Mouse (Mus musculus): ENCODE measurements around the gene Cdc42ep4. TPM values are rescaled to one million over a fixed set of nuclear protein-coding genes. Genes with fewer than 3 reads are reported as not detected.

Cdc42ep4 gene
- polyA plus RNA-seq, 1 experiment from 2014 or later: 86.2 TPM

DNA sequence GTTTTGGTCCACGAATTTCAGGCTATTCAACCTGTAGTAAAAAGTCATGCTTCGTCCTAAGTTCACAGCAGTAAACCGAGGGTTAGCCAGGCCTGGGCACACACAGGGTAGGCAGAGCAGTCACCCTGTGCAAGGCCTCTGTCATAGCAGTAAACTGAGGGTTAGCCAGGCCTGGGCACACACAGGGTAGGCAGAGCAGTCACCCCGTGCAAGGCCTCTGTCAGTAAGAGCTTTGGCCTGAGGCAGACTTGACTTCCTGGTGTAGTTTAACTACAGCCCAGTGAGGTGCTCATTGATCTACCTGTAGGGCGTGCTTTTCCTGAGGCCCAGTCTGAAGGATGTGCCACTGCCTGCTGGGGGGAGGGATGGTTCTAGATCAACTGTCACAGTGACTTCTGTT, 60.4 kb downstream of the Cdc42ep4 start:
- no peak overlapping the region for H3K4me2 ChIP-seq (replicated peaks)
- H3K4me1 ChIP-seq: peaks cover 8% of the 10 kb centered on the region; the same call in 1 of the 2 replicates
- no peaks in the 10 kb centered on the region for H3K27me3 ChIP-seq
- WGBS: 78% methylated on average over 5 of the region's 5 CpGs
- peaks cover 83% of the 10 kb centered on the region for H3K36me3 ChIP-seq
- ATAC-seq (ENCODE audit: insufficient number of reproducible peaks, low FRiP score, low TSS enrichment, low read depth): no peak
- no peak overlapping the region for H3K9ac ChIP-seq
- H3K4me3 ChIP-seq (replicated peaks): no peak overlapping the region
- no peaks in the 10 kb centered on the region for H3K9me3 ChIP-seq (replicated peaks)
- H3K27ac ChIP-seq (replicated peaks): no peak overlapping the region

GRCm38 (mm10) chr11:113690506-113690905, 61.2 kb downstream of the Cdc42ep4 start:
- H3K9ac ChIP-seq: no peak overlapping the region
- no peaks in the 10 kb centered on the region for H3K9me3 ChIP-seq (replicated peaks)
- H3K4me2 ChIP-seq (replicated peaks): no peak overlapping the region
- H3K4me1 ChIP-seq: peaks cover 10% of the 10 kb centered on the region; the same call in 1 of the 2 replicates
- ATAC-seq (ENCODE audit: insufficient number of reproducible peaks, low FRiP score, low TSS enrichment, low read depth): no peak
- no peak overlapping the region for H3K4me3 ChIP-seq (replicated peaks)
- peaks cover 75% of the 10 kb centered on the region for H3K36me3 ChIP-seq
- WGBS: 84% methylated on average over 12 of the region's 12 CpGs
- H3K27me3 ChIP-seq: no peaks in the 10 kb centered on the region
- H3K27ac ChIP-seq (replicated peaks): no peak overlapping the region

- H3K4me3 ChIP-seq (replicated peaks): no peak overlapping the region
- H3K9me3 ChIP-seq (replicated peaks): no peaks in the 10 kb centered on the region
- ATAC-seq (ENCODE audit: insufficient number of reproducible peaks, low FRiP score, low TSS enrichment, low read depth): no peak
- no peak overlapping the region for H3K9ac ChIP-seq
- no peaks in the 10 kb centered on the region for H3K27me3 ChIP-seq
- peaks cover 22% of the 10 kb centered on the region for H3K4me1 ChIP-seq
- WGBS: 74% methylated on average over 2 of the region's 2 CpGs
- no peak overlapping the region for H3K4me2 ChIP-seq (replicated peaks)
- H3K36me3 ChIP-seq: peaks cover 44% of the 10 kb centered on the region
- H3K27ac ChIP-seq (replicated peaks): no peak overlapping the region
These were observed 64.7 kb downstream of the Cdc42ep4 start for GRCm38 (mm10) chr11:113687031-113687430.

- Histone ChIP-seq H3K27me3 (no peaks in the 10 kb centered on the region), H3K27ac (replicated peaks) (peak overlapping the region; percentile 97; the same call in 1 of the 2 replicates), H3K4me2 (replicated peaks) (peak overlapping the region; percentile 87), H3K4me3 (replicated peaks) (peak overlapping the region; percentile 96), H3K9me3 (replicated peaks) (no peaks in the 10 kb centered on the region), H3K36me3 (peaks cover 23% of the 10 kb centered on the region), H3K4me1 (peaks cover 26% of the 10 kb centered on the region), H3K9ac (peak overlapping the region; percentile 66)
- ATAC-seq (ENCODE audit: insufficient number of reproducible peaks, low FRiP score, low TSS enrichment, low read depth): no peak
- 43% methylated on average over 25 of the region's 25 CpGs for WGBS
These were observed 66.8 kb downstream of the Cdc42ep4 start for GRCm38 (mm10) chr11:113684707-113685426.

DNA sequence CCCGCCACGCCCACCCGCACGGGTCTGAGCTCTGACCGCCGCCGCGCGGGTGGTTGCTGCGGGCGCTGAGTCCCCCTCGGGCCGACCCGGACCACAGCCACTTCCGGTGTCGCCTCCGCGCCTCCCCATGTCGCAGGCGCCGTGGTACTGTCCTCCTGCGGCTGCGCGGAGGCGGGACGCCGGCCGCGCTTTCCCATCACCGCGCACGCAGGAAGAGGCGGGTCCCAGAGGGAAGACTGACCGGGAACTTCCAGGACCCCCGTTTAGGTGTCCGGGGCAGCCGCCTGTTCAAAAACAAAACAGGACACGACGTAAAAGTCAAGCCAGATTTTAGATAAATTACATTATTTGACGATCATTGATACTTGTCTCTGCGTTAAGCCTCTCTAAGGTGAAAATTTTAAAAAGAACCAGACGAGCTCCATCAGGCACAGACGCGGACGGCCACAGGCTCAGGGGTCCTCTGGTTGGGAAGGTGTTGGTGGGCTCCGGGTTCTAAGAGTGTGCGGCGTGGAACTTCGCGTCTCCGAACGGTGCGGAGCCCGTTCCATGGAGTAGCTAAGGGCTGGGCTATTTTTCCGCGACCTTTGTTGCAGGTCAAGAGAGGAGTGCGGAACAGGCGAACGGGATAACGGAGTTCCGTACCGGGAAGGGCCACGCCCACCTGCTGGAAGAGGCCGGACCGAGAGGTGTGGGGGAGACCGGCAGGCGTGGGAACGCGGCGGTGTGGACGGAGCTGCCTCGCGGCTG, 67.5 kb downstream of the Cdc42ep4 start, which contains the start of the genes Fam104a and D11Wsu47e:
TSS of gene Fam104a (minus strand) at position 199 of the 750 bp plus-strand sequence.
TSS of gene D11Wsu47e (plus strand) at position 456 of the 750 bp plus-strand sequence.
- Histone ChIP-seq H3K9ac (peak within 1 kb of the TSS; percentile 81), H3K27ac (replicated peaks) (peak within 1 kb of the TSS; percentile 97), H3K36me3 (peaks cover 16% of the 10 kb centered on the region), H3K4me3 (replicated peaks) (peak within 1 kb of the TSS; percentile 96), H3K27me3 (no peaks in the 10 kb centered on the region), H3K4me1 (peaks cover 28% of the 10 kb centered on the region), H3K9me3 (replicated peaks) (no peaks in the 10 kb centered on the region), H3K4me2 (replicated peaks) (peak within 1 kb of the TSS; percentile 87)
- peak; percentile 93 for ATAC-seq (ENCODE audit: insufficient number of reproducible peaks, low FRiP score, low TSS enrichment, low read depth)
- WGBS: under 1% methylated on average over 70 of the region's 73 CpGs

- H3K9me3 ChIP-seq (replicated peaks): no peaks in the 10 kb centered on the region
- H3K27me3 ChIP-seq: no peaks in the 10 kb centered on the region
- peak overlapping the region; percentile 96 for H3K4me3 ChIP-seq (replicated peaks)
- no peak; the same call in 1 of the 2 replicates for ATAC-seq (ENCODE audit: insufficient number of reproducible peaks, low FRiP score, low TSS enrichment, low read depth)
- H3K36me3 ChIP-seq: peaks cover 11% of the 10 kb centered on the region
- peaks cover 31% of the 10 kb centered on the region for H3K4me1 ChIP-seq
- H3K9ac ChIP-seq: peak overlapping the region; percentile 81
- H3K27ac ChIP-seq (replicated peaks): peak overlapping the region; percentile 97
- H3K4me2 ChIP-seq (replicated peaks): peak overlapping the region; percentile 87
- WGBS: 0% methylated on average over 23 of the region's 38 CpGs
These were observed 68.1 kb downstream of the Cdc42ep4 start for GRCm38 (mm10) chr11:113683627-113683956.

- ATAC-seq (ENCODE audit: insufficient number of reproducible peaks, low FRiP score, low TSS enrichment, low read depth): peak; percentile 56
- peaks cover 6% of the 10 kb centered on the region; the same call in 1 of the 2 replicates for H3K36me3 ChIP-seq
- no peaks in the 10 kb centered on the region for H3K9me3 ChIP-seq (replicated peaks)
- H3K9ac ChIP-seq: peak overlapping the region; percentile 81
- H3K27me3 ChIP-seq: no peaks in the 10 kb centered on the region
- peaks cover 36% of the 10 kb centered on the region for H3K4me1 ChIP-seq
- WGBS: 2% methylated on average over 33 of the region's 38 CpGs
- H3K4me2 ChIP-seq (replicated peaks): peak overlapping the region; percentile 87
- H3K4me3 ChIP-seq (replicated peaks): peak overlapping the region; percentile 96
- H3K27ac ChIP-seq (replicated peaks): peak overlapping the region; percentile 97
These were observed 68.6 kb downstream of the Cdc42ep4 start for GRCm38 (mm10) chr11:113682897-113683626.

DNA sequence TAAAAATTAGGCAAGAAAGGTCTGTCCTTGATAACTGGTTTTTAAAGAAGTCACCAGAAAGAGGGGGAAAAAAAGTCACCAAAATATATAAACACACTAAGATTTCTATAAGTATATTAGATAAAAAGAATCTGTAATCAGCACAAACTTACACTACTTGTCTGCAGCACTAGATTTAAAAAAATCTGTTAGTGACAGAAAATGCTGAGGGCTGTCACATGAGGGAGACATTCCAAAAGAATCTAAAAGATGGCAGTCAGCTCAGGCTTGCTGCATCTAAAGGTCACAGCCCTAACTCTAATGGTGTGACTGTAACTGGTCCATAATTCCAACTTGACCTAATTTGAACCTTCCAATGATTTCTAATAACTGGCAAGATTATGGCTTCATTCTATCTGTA, 69.7 kb downstream of the Cdc42ep4 start:
- H3K9ac ChIP-seq: no peak overlapping the region
- H3K9me3 ChIP-seq (replicated peaks): no peaks in the 10 kb centered on the region
- H3K36me3 ChIP-seq: 0 out of 2 replicates have a peak, but pooled peaks cover 3% of the 10 kb centered on the region
- H3K4me2 ChIP-seq (replicated peaks): peak overlapping the region; percentile 87; the same call in 1 of the 2 replicates
- no peak for ATAC-seq (ENCODE audit: insufficient number of reproducible peaks, low FRiP score, low TSS enrichment, low read depth)
- no peaks in the 10 kb centered on the region for H3K27me3 ChIP-seq
- peaks cover 42% of the 10 kb centered on the region for H3K4me1 ChIP-seq
- no peak overlapping the region for H3K4me3 ChIP-seq (replicated peaks)
- no peak overlapping the region for H3K27ac ChIP-seq (replicated peaks)

DNA sequence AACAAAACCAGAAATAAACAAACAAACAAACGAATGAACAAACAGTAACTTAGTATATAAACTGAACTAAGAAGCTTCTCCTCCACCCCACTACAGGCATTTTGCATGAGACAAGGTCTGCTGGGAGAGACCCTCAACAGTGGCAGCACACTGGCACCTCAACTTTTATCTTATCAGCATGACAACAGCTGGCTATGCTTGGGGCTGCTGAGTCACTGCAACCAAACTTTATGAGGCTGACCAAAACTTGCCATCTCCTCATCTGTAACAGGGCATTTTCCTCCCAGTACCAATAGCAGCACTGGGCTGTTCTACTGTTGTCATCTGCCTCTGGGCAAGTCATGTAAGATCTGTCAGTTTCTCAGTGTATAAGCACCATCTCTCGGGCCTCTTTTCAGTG, 70.7 kb downstream of the Cdc42ep4 start:
- no peaks in the 10 kb centered on the region for H3K27me3 ChIP-seq
- ATAC-seq (ENCODE audit: insufficient number of reproducible peaks, low FRiP score, low TSS enrichment, low read depth): no peak
- H3K27ac ChIP-seq (replicated peaks): no peak overlapping the region
- H3K4me2 ChIP-seq (replicated peaks): no peak overlapping the region
- peaks cover 10% of the 10 kb centered on the region for H3K36me3 ChIP-seq
- H3K9ac ChIP-seq: no peak overlapping the region
- no peaks in the 10 kb centered on the region for H3K9me3 ChIP-seq (replicated peaks)
- 81% methylated on average over 2 of the region's 2 CpGs for WGBS
- no peak overlapping the region for H3K4me3 ChIP-seq (replicated peaks)
- peaks cover 39% of the 10 kb centered on the region for H3K4me1 ChIP-seq

- no peaks in the 10 kb centered on the region for H3K27me3 ChIP-seq
- ATAC-seq (ENCODE audit: insufficient number of reproducible peaks, low FRiP score, low TSS enrichment, low read depth): no peak
- H3K4me2 ChIP-seq (replicated peaks): no peak overlapping the region
- H3K27ac ChIP-seq (replicated peaks): peak overlapping the region; percentile 75
- peaks cover 34% of the 10 kb centered on the region for H3K4me1 ChIP-seq
- H3K9me3 ChIP-seq (replicated peaks): no peaks in the 10 kb centered on the region
- H3K9ac ChIP-seq: no peak overlapping the region
- WGBS: 79% methylated on average over 8 of the region's 8 CpGs
- peaks cover 28% of the 10 kb centered on the region for H3K36me3 ChIP-seq
- H3K4me3 ChIP-seq (replicated peaks): no peak overlapping the region
These were observed 73.3 kb downstream of the Cdc42ep4 start for GRCm38 (mm10) chr11:113678373-113678772.

DNA sequence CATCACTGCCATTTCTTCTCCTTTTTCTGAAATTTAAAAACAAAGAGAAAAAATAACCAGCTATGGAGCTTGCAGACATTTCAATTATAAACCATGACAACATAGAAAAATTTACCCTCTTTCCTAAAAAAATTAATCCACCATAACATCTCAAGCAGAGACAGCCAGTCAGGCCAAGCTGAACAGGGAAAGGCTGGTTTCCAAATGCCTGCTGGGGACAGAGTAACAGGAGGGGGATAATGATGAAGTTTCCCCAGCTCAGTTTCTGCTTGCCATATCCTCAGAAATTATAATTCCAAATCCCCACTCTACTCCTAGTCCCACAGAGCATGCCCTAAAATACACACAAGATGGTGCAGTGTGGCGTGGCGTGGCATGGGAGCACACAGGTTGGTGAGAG, 74.3 kb downstream of the Cdc42ep4 start:
- no peaks in the 10 kb centered on the region for H3K9me3 ChIP-seq (replicated peaks)
- ATAC-seq (ENCODE audit: insufficient number of reproducible peaks, low FRiP score, low TSS enrichment, low read depth): no peak
- H3K27ac ChIP-seq (replicated peaks): peak overlapping the region; percentile 75
- no peak overlapping the region for H3K9ac ChIP-seq
- H3K4me1 ChIP-seq: peaks cover 30% of the 10 kb centered on the region
- H3K27me3 ChIP-seq: no peaks in the 10 kb centered on the region
- WGBS: 76% methylated on average over 2 of the region's 2 CpGs
- no peak overlapping the region for H3K4me3 ChIP-seq (replicated peaks)
- H3K36me3 ChIP-seq: peaks cover 36% of the 10 kb centered on the region
- no peak overlapping the region for H3K4me2 ChIP-seq (replicated peaks)
